Mouse (Mus musculus) CH12.LX (cell line): ENCODE results near the gene Ptges3. TPM values are rescaled to one million over a fixed set of nuclear protein-coding genes. Genes with fewer than 3 reads are reported as not detected.

Experiments
- DNase-seq: peaks from one replicate; pipeline ENCODE4 v3.0.0-alpha.2; 2013; ENCODE audit errors: extremely low read depth
- H3K27ac ChIP-seq: 2 replicates; pipeline ENCODE4 v1.5.1; 2012; ENCODE audit warnings: low read depth, mild to moderate bottlenecking, control low read depth, moderate library complexity; ENCODE audit not compliant: insufficient read depth
- H3K27me3 ChIP-seq: replicated peaks from 2 replicates; pipeline ENCODE3; 2012; ENCODE audit warnings: inconsistent platforms
- H3K36me3 ChIP-seq, 2 experiments: replicated peaks in 1 of 2; 2 replicates each; pipeline versions ENCODE3 to v1.6.1; 2012; ENCODE audit warnings: inconsistent platforms in 1 of 2, low read length in 1 of 2, mild to moderate bottlenecking in 1 of 2, mixed read lengths in 1 of 2, moderate library complexity in 1 of 2; ENCODE audit not compliant: control insufficient read depth in 1 of 2, insufficient read depth in 1 of 2
- H3K4me1 ChIP-seq, 2 experiments: 2 replicates each; pipeline ENCODE4 v1.6.1; 2012; ENCODE audit warnings: inconsistent platforms in 1 of 2, moderate library complexity in 1 of 2; ENCODE audit not compliant: insufficient read depth in 2 of 2, control insufficient read depth in 1 of 2
- H3K4me2 ChIP-seq: 2 replicates; pipeline ENCODE4 v1.6.1; 2012; ENCODE audit warnings: low read depth, mild to moderate bottlenecking, control low read depth; ENCODE audit not compliant: poor library complexity, insufficient read depth, severe bottlenecking
- H3K4me3 ChIP-seq, 3 experiments: fragments of 150-350 bp in 1 of 3; sonication (generic) in 1 of 3; replicated peaks in 1 of 3; 2 replicates each; pipeline versions ENCODE3 to v1.5.1; 2011 to 2012; ENCODE audit warnings: low read depth in 2 of 3, low read length in 2 of 3, mild to moderate bottlenecking in 2 of 3, moderate library complexity in 2 of 3, control low read depth in 1 of 3, improper control_type of control experiment in 1 of 3, inconsistent platforms in 1 of 3, mixed read lengths in 1 of 3; ENCODE audit not compliant: poor library complexity in 1 of 3
- H3K79me2 ChIP-seq: replicated peaks from 2 replicates; pipeline ENCODE4 v1.6.1; 2012; ENCODE audit warnings: mild to moderate bottlenecking, moderate library complexity; ENCODE audit not compliant: control insufficient read depth, poor library complexity, insufficient read depth, severe bottlenecking; ENCODE audit errors: extremely low read depth
- H3K9ac ChIP-seq: 2 replicates; pipeline ENCODE4 v1.6.1; 2012; ENCODE audit warnings: low read depth, mild to moderate bottlenecking, control low read depth, moderate library complexity; ENCODE audit not compliant: insufficient read depth
- H3K9me3 ChIP-seq: replicated peaks from 2 replicates; pipeline ENCODE3; 2012; ENCODE audit warnings: low read length, inconsistent platforms, mixed read lengths
- CHD2 ChIP-seq: IDR thresholded peaks from 2 replicates; pipeline ENCODE4 v1.6.1; 2011; ENCODE audit warnings: low read length, improper control_type of control experiment
- ELF1 ChIP-seq: IDR thresholded peaks from 2 replicates; pipeline ENCODE4 v1.6.1; 2014; ENCODE audit warnings: low read depth, mild to moderate bottlenecking, inconsistent platforms, low read length, improper control_type of control experiment
- EP300 ChIP-seq: IDR thresholded peaks from 2 replicates; pipeline ENCODE4 v1.6.1; 2011; ENCODE audit warnings: low read length, improper control_type of control experiment
- ETS1 ChIP-seq: conservative IDR thresholded peaks from 2 replicates; pipeline ENCODE4 v1.6.1; 2012; ENCODE audit warnings: low read depth, mild to moderate bottlenecking, inconsistent platforms, low read length, improper control_type of control experiment, moderate library complexity
- GABPA ChIP-seq: IDR thresholded peaks from 2 replicates; pipeline ENCODE4 v1.6.1; 2012; ENCODE audit warnings: low read depth, low read length, improper control_type of control experiment, inconsistent platforms; ENCODE audit not compliant: insufficient replicate concordance
- JUND ChIP-seq: conservative IDR thresholded peaks from 2 replicates; pipeline ENCODE4 v1.6.1; 2011; ENCODE audit warnings: low read depth, low read length, improper control_type of control experiment
- KAT2A ChIP-seq: IDR thresholded peaks from 2 replicates; pipeline ENCODE4 v1.6.1; 2012; ENCODE audit warnings: low read length, improper control_type of control experiment, inconsistent platforms; ENCODE audit not compliant: insufficient replicate concordance
- MAX ChIP-seq: IDR thresholded peaks from 2 replicates; pipeline ENCODE4 v1.6.1; 2011; ENCODE audit warnings: low read length, improper control_type of control experiment
- MEF2A ChIP-seq: IDR thresholded peaks from 2 replicates; pipeline ENCODE4 v1.6.1; 2014; ENCODE audit warnings: low read depth, mild to moderate bottlenecking, inconsistent platforms, low read length, improper control_type of control experiment, borderline replicate concordance
- NELFE ChIP-seq: IDR thresholded peaks from 2 replicates; pipeline ENCODE4 v1.6.1; 2011; ENCODE audit warnings: low read depth, low read length, improper control_type of control experiment
- POLR2AphosphoS2 ChIP-seq: IDR thresholded peaks from 2 replicates; pipeline ENCODE4 v1.6.1; 2011; ENCODE audit warnings: low read depth, low read length, improper control_type of control experiment
- RAD21 ChIP-seq: IDR thresholded peaks from 2 replicates; pipeline ENCODE4 v1.6.1; 2011; ENCODE audit warnings: low read depth, mild to moderate bottlenecking, low read length, improper control_type of control experiment, moderate library complexity
- SMC3 ChIP-seq: IDR thresholded peaks from 2 replicates; pipeline ENCODE4 v1.6.1; 2011; ENCODE audit warnings: low read depth, low read length, improper control_type of control experiment
- TCF12 ChIP-seq: IDR thresholded peaks from 2 replicates; pipeline ENCODE4 v1.6.1; 2014; ENCODE audit warnings: low read depth, mild to moderate bottlenecking, inconsistent platforms, low read length, improper control_type of control experiment
- UBTF ChIP-seq: IDR thresholded peaks from 2 replicates; pipeline ENCODE4 v1.6.1; 2012; ENCODE audit warnings: low read depth, mild to moderate bottlenecking, inconsistent platforms, low read length, improper control_type of control experiment, moderate library complexity
- USF1 ChIP-seq: IDR thresholded peaks from 2 replicates; pipeline ENCODE4 v1.6.1; 2014; ENCODE audit warnings: low read depth, mild to moderate bottlenecking, inconsistent platforms, low read length, improper control_type of control experiment
- ZC3H11A ChIP-seq: IDR thresholded peaks from 2 replicates; pipeline ENCODE4 v1.6.1; 2012; ENCODE audit warnings: low read depth, mild to moderate bottlenecking, inconsistent platforms, low read length, improper control_type of control experiment
- ZMIZ1 ChIP-seq: IDR thresholded peaks from 2 replicates; pipeline ENCODE4 v1.6.1; 2012; ENCODE audit warnings: low read depth, mild to moderate bottlenecking, inconsistent platforms, low read length, improper control_type of control experiment
- dilution Hi-C: fragments of 300-500 bp; cut with MboI; formaldehyde crosslinking; loops from 2 replicates; pipeline ENCODE4 v1.14.3; 2020; ENCODE audit warnings: low sequenced_read_pairs; ENCODE audit not compliant: extremely low pct_unique_long_range_greater_than_20kb, extremely low pct_ligation_motif_present
- in situ Hi-C: fragments of 300-500 bp; cut with MboI; formaldehyde crosslinking; loops from 3 replicates; pipeline ENCODE4 v1.14.3; 2019; ENCODE audit warnings: low sequenced_read_pairs, low pct_ligation_motif_present, low pct_unique_long_range_greater_than_20kb, mixed read lengths
- polyA plus RNA-seq: library from polyadenylated mRNA; unstranded; fragments of >175 nt; gene quantifications from 2 replicates; pipeline ENCODE4 v1.2.1, GENCODE M21; 2012; ENCODE audit warnings: low read depth; ENCODE audit not compliant: insufficient read length
- total RNA-seq, 2 experiments: library from RNA; depleted of rRNA; stranded (reverse); fragments of 300-350 nt in 1 of 2; fragments of >200 nt in 1 of 2; gene quantifications; 2 replicates each; pipeline ENCODE4 v1.2.3; 2012 to 2014

Ptges3 gene
- total and polyA plus RNA-seq, 3 experiments, result 124 to 274 (median 196) TPM

GRCm38 (mm10) chr10:128022196-128022595, 36.6 kb upstream of the Ptges3 start:
- Histone ChIP-seq H3K9ac (no peak overlapping the region), H3K36me3 (peaks cover 61 to 79% of the 10 kb centered on the region in 2 experiments), H3K4me2 (no peak overlapping the region), H3K4me3 (no peak overlapping the region), H3K4me1 (peaks cover 0 to under 1% of the 10 kb centered on the region in 2 experiments; a peak in 1 of 4 replicates), H3K27ac (no peak overlapping the region), H3K9me3 (no peaks in the 10 kb centered on the region), H3K79me2 (no peaks in the 10 kb centered on the region), H3K27me3 (no peaks in the 10 kb centered on the region)
- dilution Hi-C loops (no loop called here), in situ Hi-C loops (no loop called here)
- no peak for TF ChIP-seq CHD2
- no peak for TF ChIP-seq EP300
- no peak for TF ChIP-seq TCF12
- no peak for TF ChIP-seq JUND
- no peak for TF ChIP-seq MAX
- no peak for TF ChIP-seq MEF2A
- no peak for TF ChIP-seq ZMIZ1
- no peak for TF ChIP-seq ZC3H11A
- no peak for TF ChIP-seq ETS1
- no peak for TF ChIP-seq SMC3
- no peak for TF ChIP-seq NELFE
- TF ChIP-seq USF1, result no peak
- DNase-seq, result no peak

- dilution Hi-C loops, result no loop called here
- Histone ChIP-seq H3K9me3 (no peaks in the 10 kb centered on the region), H3K27ac (no peak overlapping the region)
- TF ChIP-seq KAT2A, result no peak
- TF ChIP-seq POLR2AphosphoS2, result no peak
- TF ChIP-seq GABPA, result no peak
- TF ChIP-seq ELF1, result no peak
- TF ChIP-seq UBTF, result no peak
- TF ChIP-seq ZMIZ1, result no peak
- TF ChIP-seq RAD21, result no peak
- no peak for TF ChIP-seq NELFE
- TF ChIP-seq, all 38 proteins: peak for 0
- Histone ChIP-seq H3K79me2 (no peaks in the 10 kb centered on the region), H3K9ac (no peak overlapping the region), H3K4me1 (no peaks in the 10 kb centered on the region), H3K4me3 (no peak overlapping the region), H3K4me2 (no peak overlapping the region), H3K27me3 (no peaks in the 10 kb centered on the region), H3K36me3 (peaks cover 62 to 82% of the 10 kb centered on the region in 2 experiments)
- DNase-seq, result no peak
- in situ Hi-C loops, result no loop called here
These were observed 35.3 kb upstream of the Ptges3 start for GRCm38 (mm10) chr10:128023496-128023895.
